Mouse (Mus musculus): ENCODE measurements around the gene Sytl1.
A peak's percentile ranks its signal among the peaks of the same experiment; 100 is the strongest.

The Sytl1 gene

DNA sequence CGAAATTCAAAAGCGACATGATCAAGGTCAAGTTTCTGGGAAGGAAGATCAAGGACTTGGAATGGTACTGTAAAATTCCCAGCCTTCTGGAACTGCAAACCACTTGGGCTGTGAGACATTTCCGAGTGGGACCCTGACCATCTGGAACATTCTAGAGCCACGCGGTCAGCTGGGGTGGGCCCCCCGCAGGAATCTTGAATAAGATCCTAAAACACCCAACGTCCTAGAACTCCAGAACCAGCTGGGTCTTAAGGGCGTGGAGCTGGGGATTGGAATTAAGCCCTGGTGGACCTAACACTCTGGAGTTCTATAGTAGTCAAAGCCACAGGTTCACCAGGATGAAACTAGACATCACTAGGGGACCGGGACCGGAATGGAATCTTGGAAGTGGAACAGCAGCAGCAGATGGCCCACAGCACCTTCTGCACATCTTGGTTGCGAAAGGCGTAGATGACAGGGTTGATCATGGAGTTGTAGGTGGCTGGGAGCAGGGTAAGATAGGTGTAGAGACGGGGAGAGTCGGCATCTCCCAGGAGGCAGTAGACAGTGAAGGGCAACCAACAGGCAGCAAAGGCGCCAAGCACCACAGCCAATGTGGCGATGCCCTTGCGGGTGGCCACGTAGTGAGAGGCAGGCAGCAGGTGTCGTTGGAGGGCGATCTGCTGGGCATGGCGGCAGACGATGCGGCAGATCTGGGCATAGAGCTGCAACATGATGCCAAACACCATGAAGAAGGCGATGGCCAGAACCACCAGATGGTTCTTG lies 52.7 kb downstream of the Sytl1 start:
- no peak for DNase-seq

DNA sequence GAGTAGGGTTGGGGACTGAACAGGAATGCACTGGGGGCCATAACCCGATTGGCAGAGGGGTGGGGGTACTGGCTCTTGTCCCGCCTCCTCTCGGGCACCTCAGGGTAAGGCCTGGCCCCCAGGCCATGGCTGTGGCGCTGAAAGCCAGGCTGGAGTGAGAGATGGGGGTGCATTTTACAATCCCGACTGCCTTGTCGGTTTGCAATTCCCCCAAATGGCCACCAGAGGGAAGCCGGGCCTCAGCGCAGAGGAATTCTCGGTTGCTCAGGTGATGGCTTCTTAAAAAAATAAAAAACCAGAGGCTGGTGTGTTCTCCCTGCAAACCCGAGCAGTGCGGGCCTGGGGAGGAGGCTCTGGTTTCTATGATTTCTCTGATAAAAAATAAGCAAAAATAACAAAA lies 53.5 kb downstream of the Sytl1 start:
- DNase-seq = peak; percentile 54

DNA sequence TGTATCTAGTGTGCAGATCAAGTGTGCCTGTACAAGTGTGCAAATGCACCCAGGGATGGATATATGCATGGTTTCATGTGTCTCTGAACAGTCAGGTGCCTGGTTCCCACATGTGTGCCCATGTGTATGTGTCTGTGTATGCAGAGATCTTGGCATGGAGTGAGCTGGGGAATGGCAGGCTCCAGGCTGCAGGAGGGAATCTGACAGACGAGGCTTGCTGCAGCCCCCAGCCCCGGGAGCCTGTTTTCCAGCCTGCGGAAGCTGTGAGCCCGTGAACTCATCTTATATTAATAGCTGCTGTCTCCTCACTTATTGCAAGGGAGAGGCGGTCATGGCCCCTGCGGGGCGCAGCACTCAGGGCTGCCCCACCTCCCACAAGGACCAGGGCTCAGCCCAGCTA lies 58.5 kb downstream of the Sytl1 start:
- no peak for DNase-seq

- DNase-seq = no peak
Measured at GRCm38 (mm10) chr4:133203591-133203990, 59.3 kb downstream of the Sytl1 start.
